Mouse (Mus musculus) megakaryocyte, embryonic 14.5 days (primary cell): ENCODE results near the gene Gramd4.

ENCODE experiments used
- FLI1 ChIP-seq: IDR thresholded peaks from 2 replicates; pipeline ENCODE4 v1.6.1; 2012; ENCODE audit warnings: low read length, inconsistent platforms, mixed read lengths
- GATA1 ChIP-seq: IDR thresholded peaks from 3 replicates; pipeline ENCODE4 v1.6.1; 2012; ENCODE audit warnings: mixed read lengths, low read length, inconsistent platforms, borderline replicate concordance

- no peak for TF ChIP-seq GATA1
- TF ChIP-seq FLI1: no peak
Measured at GRCm38 (mm10) chr15:86034781-86035360, 22.6 kb upstream of the Gramd4 start.
